Comparison of ENCODE assay signal across 8 mouse cellular contexts in the genomic region with DNA sequence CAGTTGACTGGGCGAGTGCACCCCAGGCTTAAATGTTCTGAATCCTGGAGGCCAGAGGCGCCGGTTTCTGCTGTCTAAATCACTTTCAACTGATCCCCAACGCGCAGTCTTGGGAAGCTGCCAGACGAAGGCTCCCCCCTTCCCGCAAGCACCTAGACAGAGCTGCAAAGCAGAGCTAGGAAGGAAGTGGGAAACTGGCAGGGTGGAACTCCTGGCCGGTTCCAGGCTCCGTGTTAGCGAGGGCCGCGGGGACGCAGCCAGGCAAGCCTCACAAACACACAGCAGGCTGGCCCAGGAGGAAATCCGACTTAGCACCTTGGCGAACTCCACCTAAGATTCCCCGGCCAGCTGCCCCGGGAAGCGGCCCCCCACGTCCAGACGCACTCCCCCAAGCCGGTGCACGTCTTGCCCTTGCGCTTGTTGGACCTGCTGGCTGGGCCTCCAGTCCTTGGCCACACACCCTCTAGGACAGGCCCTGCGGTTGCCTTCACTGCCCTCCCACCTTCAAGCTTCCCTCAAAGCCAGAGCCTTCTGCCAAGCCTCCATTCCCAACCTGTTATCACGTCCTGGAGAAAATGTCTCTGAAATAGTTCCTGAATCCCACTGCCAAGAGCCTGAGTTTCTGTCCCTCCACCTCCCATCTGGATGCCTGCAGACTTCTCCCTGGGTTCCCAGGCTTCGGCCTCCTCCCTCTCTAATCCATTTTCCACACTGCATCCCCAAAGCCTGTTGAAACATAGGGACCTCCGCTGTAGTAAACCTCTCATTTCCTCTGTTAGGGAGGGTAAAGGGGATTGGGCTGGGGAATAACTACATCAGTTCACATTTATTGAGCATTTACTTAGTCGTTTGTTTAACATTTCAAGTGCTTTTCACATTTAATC.
DNase-seq lines count a peak whose midpoint lies in the region; ATAC-seq lines count a peak whose summit lies in the region.

No protein-coding gene starts in this region.

- WGBS in embryonic facial prominence, embryonic 12.5 days = 11% methylated on average over 28 of the region's 28 CpGs
- WGBS in lung, embryonic 15.5 days = 20% methylated on average over 28 of the region's 28 CpGs

- peak overlapping the region; percentile 32 for H3K9ac ChIP-seq in embryonic facial prominence, embryonic 12.5 days
- H3K9ac ChIP-seq in lung, embryonic 15.5 days = peak overlapping the region; percentile 21

- peak; percentile 36 for DNase-seq in right cerebral cortex, adult 18-20 months
- DNase-seq in right cerebral cortex, postnatal 25 days = no peak
- peak; percentile 59 to 73 for DNase-seq in heart, adult 9 months (ENCODE audit: low spot score in 2 of 2)
- peak; percentile 35 to 48 for DNase-seq in kidney, postnatal 25 days
- DNase-seq in right cerebral cortex, adult 2 months (ENCODE audit: low spot score in 2 of 2) = peak; percentile 30 to 39
- DNase-seq in T-cell, adult 2 months (ENCODE audit: low spot score) = no peak

- H3K4me2 ChIP-seq in embryonic facial prominence, embryonic 12.5 days (replicated peaks) = peak overlapping the region; percentile 64
- H3K4me2 ChIP-seq in lung, embryonic 15.5 days = peak overlapping the region; percentile 53

- H3K36me3 ChIP-seq in embryonic facial prominence, embryonic 12.5 days = no peaks in the 10 kb centered on the region
- H3K36me3 ChIP-seq in lung, embryonic 15.5 days = no peaks in the 10 kb centered on the region

- peak overlapping the region; percentile 30 for H3K4me3 ChIP-seq in embryonic facial prominence, embryonic 12.5 days
- H3K4me3 ChIP-seq in lung, embryonic 15.5 days = peak overlapping the region; percentile 24

- peak overlapping the region; percentile 54 for H3K27ac ChIP-seq in embryonic facial prominence, embryonic 12.5 days
- peak overlapping the region; percentile 65 for H3K27ac ChIP-seq in lung, embryonic 15.5 days

- H3K4me1 ChIP-seq in embryonic facial prominence, embryonic 12.5 days = peaks cover 19% of the 10 kb centered on the region
- peaks cover 26% of the 10 kb centered on the region for H3K4me1 ChIP-seq in lung, embryonic 15.5 days

- ATAC-seq in embryonic facial prominence, embryonic 12.5 days (ENCODE audit: insufficient number of reproducible peaks, insufficient read depth, low FRiP score, low TSS enrichment) = peak; percentile 86
- peak; percentile 75 for ATAC-seq in lung, embryonic 15.5 days (ENCODE audit: borderline replicate concordance, extremely low read depth, low FRiP score, low TSS enrichment)

- no peaks in the 10 kb centered on the region for H3K9me3 ChIP-seq in embryonic facial prominence, embryonic 12.5 days
- no peaks in the 10 kb centered on the region for H3K9me3 ChIP-seq in lung, embryonic 15.5 days

- H3K27me3 ChIP-seq in embryonic facial prominence, embryonic 12.5 days = no peaks in the 10 kb centered on the region
- no peaks in the 10 kb centered on the region for H3K27me3 ChIP-seq in lung, embryonic 15.5 days

Comparison
In these comparisons a context has a peak if more than half of its experiments do, and no peak if none do; other contexts are left out.
1. DNase-seq: peak in right cerebral cortex, adult 18-20 months (single experiment), heart, adult 9 months (2 of 2), kidney, postnatal 25 days (2 of 2) and right cerebral cortex, adult 2 months (2 of 2); none in right cerebral cortex, postnatal 25 days (single experiment) and T-cell, adult 2 months (single experiment).